Mouse (Mus musculus): ENCODE data around the gene Cldn1. TPM values are rescaled to one million over a fixed set of nuclear protein-coding genes. Genes with fewer than 3 reads are reported as not detected.

Cldn1 gene
- polyA plus RNA-seq, 1 experiment from 2014 or later = 1.8 TPM

Other genes starting within 250 kb of the Cldn1 start
- not detected in 2 replicates for gene Cldn16, start 91.3 kb upstream of the Cldn1 start, polyA plus RNA-seq (2015; fragmentation: Nextera tagmentation; extraction: Ambion mirVana)
- not detected in 2 replicates for gene Tmem207, start 154.9 kb upstream of the Cldn1 start, polyA plus RNA-seq (2015; fragmentation: Nextera tagmentation; extraction: Ambion mirVana)
- 5.6 TPM in 2 replicates for gene Il1rap, start 209.9 kb upstream of the Cldn1 start, polyA plus RNA-seq (2015; fragmentation: Nextera tagmentation; extraction: Ambion mirVana)